Mouse (Mus musculus) liver, embryonic 16.5 days (tissue): Measurements from ENCODE around the gene Idh3g. TPM values are rescaled to one million over a fixed set of nuclear protein-coding genes. Genes with fewer than 3 reads are reported as not detected.

ENCODE experiments used
- ATAC-seq: fragments of 200-750 bp; cut with Nextera tagmentation; 2 replicates; pipeline ENCODE4 v1.8.0; 2017; ENCODE audit warnings: low read depth, mild to moderate bottlenecking, moderate number of reproducible peaks, moderate library complexity
- H3K27ac ChIP-seq: fragments of 300-500 bp; sonication (generic); 2 replicates; pipeline ENCODE4 v1.5.1; 2014; ENCODE audit warnings: mild to moderate bottlenecking, low read length
- H3K27me3 ChIP-seq: fragments of 300-500 bp; sonication (generic); 2 replicates; pipeline ENCODE4 v1.6.1; 2014; ENCODE audit warnings: low read depth, low read length, mixed read lengths; ENCODE audit not compliant: control insufficient read depth, insufficient read depth
- H3K36me3 ChIP-seq: fragments of 300-500 bp; sonication (generic); 2 replicates; pipeline ENCODE4 v1.6.1; 2014; ENCODE audit warnings: mild to moderate bottlenecking; ENCODE audit not compliant: control insufficient read depth, insufficient read depth
- H3K4me1 ChIP-seq: fragments of 300-500 bp; sonication (generic); 2 replicates; pipeline ENCODE4 v1.6.1; 2014; ENCODE audit warnings: low read depth, low read length, mixed read lengths; ENCODE audit not compliant: control insufficient read depth
- H3K4me2 ChIP-seq: fragments of 300-500 bp; sonication (generic); 2 replicates; pipeline ENCODE4 v1.6.1; 2014; ENCODE audit warnings: low read depth, low read length, mixed read lengths
- H3K4me3 ChIP-seq: fragments of 300-500 bp; sonication (generic); 2 replicates; pipeline ENCODE4 v1.5.1; 2014; ENCODE audit warnings: low read depth, mild to moderate bottlenecking, low read length
- H3K9ac ChIP-seq: fragments of 300-500 bp; sonication (generic); 2 replicates; pipeline ENCODE4 v1.6.1; 2014; ENCODE audit warnings: low read depth, low read length
- H3K9me3 ChIP-seq: fragments of 300-500 bp; sonication (generic); replicated peaks from 2 replicates; pipeline ENCODE4 v1.6.1; 2016; ENCODE audit warnings: low read length; ENCODE audit not compliant: control insufficient read depth
- WGBS: fragments of 180-500 bp; shearing (Covaris S2); extraction: QIAGEN DNeasy Blood & Tissue Kit; methylation state at CpG from one replicate; pipeline ENCODE4 v1.1.7; 2014; ENCODE audit not compliant: insufficient replicate concordance; 5-methylcytosine and 5-hydroxymethylcytosine counted together
- polyA plus RNA-seq: library from polyadenylated mRNA; unstranded; fragments of >200 nt; fragmentation: Nextera tagmentation; extraction: Ambion mirVana; gene quantifications from 2 replicates; pipeline ENCODE4 v1.2.1, GENCODE M21; 2015

The Idh3g gene
- 111 and 112 TPM in 2 replicates for polyA plus RNA-seq

- Histone ChIP-seq H3K36me3 (no peaks in the 10 kb centered on the region; the same call in 1 of the 2 replicates), H3K9ac (peak within 1 kb of the TSS; percentile 80), H3K27ac (peak within 1 kb of the TSS; percentile 90), H3K9me3 (no peaks in the 10 kb centered on the region), H3K27me3 (no peaks in the 10 kb centered on the region), H3K4me2 (peak within 1 kb of the TSS; percentile 69), H3K4me3 (peak within 1 kb of the TSS; percentile 74), H3K4me1 (peaks cover 3% of the 10 kb centered on the region)
- 14% methylated on average over 49 of the region's 52 CpGs for WGBS
- peak; percentile 91 for ATAC-seq
Measured at GRCm38 (mm10) chrX:73786364-73787224, at the start of gene Idh3g, which contains the start of gene Ssr4. Idh3g (minus strand) TSS chrX:73786897. Ssr4 (plus strand) TSS chrX:73787028.

- Histone ChIP-seq H3K4me3 (no peak overlapping the region), H3K4me1 (no peaks in the 10 kb centered on the region)
- ATAC-seq: no peak
Measured at GRCm38 (mm10) chrX:73835731-73836130, 49.0 kb upstream of the Idh3g start.

GRCm38 (mm10) chrX:73824185-73825151 is 37.8 kb upstream of the Idh3g start, which contains the start of gene Pdzd4:
Pdzd4 (minus strand) TSS chrX:73824969.
- 24% methylated on average over 65 of the region's 84 CpGs for WGBS
- Histone ChIP-seq H3K4me3 (peak within 1 kb of the TSS; percentile 47), H3K4me1 (no peaks in the 10 kb centered on the region), H3K4me2 (peak within 1 kb of the TSS; percentile 61), H3K27ac (no peak within 1 kb of the TSS), H3K9ac (peak within 1 kb of the TSS; percentile 28; the same call in 1 of the 2 replicates), H3K36me3 (no peaks in the 10 kb centered on the region), H3K9me3 (no peaks in the 10 kb centered on the region), H3K27me3 (peaks cover 33% of the 10 kb centered on the region)
- 0 out of 2 replicates have a peak, but pooled peaks have one; percentile 7 for ATAC-seq

More at GRCm38 (mm10) chrX:73835731-73836130, 49.0 kb upstream of the Idh3g start:
- WGBS: 76% methylated on average over 1 of the region's 1 CpGs
- Histone ChIP-seq H3K4me2 (no peak overlapping the region), H3K9ac (no peak overlapping the region), H3K27me3 (no peaks in the 10 kb centered on the region), H3K27ac (no peak overlapping the region), H3K9me3 (no peaks in the 10 kb centered on the region), H3K36me3 (no peaks in the 10 kb centered on the region)

GRCm38 (mm10) chrX:73823747-73824146 is 37.0 kb upstream of the Idh3g start:
- Histone ChIP-seq H3K36me3 (no peaks in the 10 kb centered on the region), H3K4me1 (no peaks in the 10 kb centered on the region), H3K27me3 (peaks cover 33% of the 10 kb centered on the region), H3K9ac (no peak overlapping the region), H3K4me2 (no peak overlapping the region), H3K27ac (no peak overlapping the region), H3K9me3 (no peaks in the 10 kb centered on the region), H3K4me3 (peak overlapping the region; percentile 47; the same call in 1 of the 2 replicates)
- WGBS: 19% methylated on average over 17 of the region's 17 CpGs
- ATAC-seq: no peak

GRCm38 (mm10) chrX:73816596-73817314 is 30.1 kb upstream of the Idh3g start:
- H3K4me1 ChIP-seq: no peaks in the 10 kb centered on the region
- H3K27me3 ChIP-seq: peaks cover 2% of the 10 kb centered on the region; the same call in 1 of the 2 replicates
- no peak overlapping the region for H3K4me3 ChIP-seq
- H3K27ac ChIP-seq: no peak overlapping the region
- H3K36me3 ChIP-seq: no peaks in the 10 kb centered on the region
- H3K4me2 ChIP-seq: no peak overlapping the region
- WGBS: 26% methylated on average over 3 of the region's 3 CpGs
- no peak overlapping the region for H3K9ac ChIP-seq
- ATAC-seq: no peak
- no peaks in the 10 kb centered on the region for H3K9me3 ChIP-seq

- Histone ChIP-seq H3K4me1 (no peaks in the 10 kb centered on the region), H3K27ac (no peak overlapping the region), H3K36me3 (no peaks in the 10 kb centered on the region), H3K4me3 (no peak overlapping the region), H3K9me3 (no peaks in the 10 kb centered on the region), H3K9ac (no peak overlapping the region), H3K4me2 (no peak overlapping the region), H3K27me3 (no peaks in the 10 kb centered on the region; the same call in 1 of the 2 replicates)
- ATAC-seq: no peak
- WGBS: 13% methylated on average over 14 of the region's 14 CpGs
Measured at GRCm38 (mm10) chrX:73815072-73815471, 28.4 kb upstream of the Idh3g start.

- Histone ChIP-seq H3K4me3 (no peak overlapping the region), H3K4me2 (no peak overlapping the region), H3K9me3 (no peaks in the 10 kb centered on the region), H3K27ac (no peak overlapping the region), H3K36me3 (no peaks in the 10 kb centered on the region), H3K9ac (no peak overlapping the region), H3K4me1 (no peaks in the 10 kb centered on the region), H3K27me3 (no peaks in the 10 kb centered on the region; the same call in 1 of the 2 replicates)
- 78% methylated on average over 1 of the region's 1 CpGs for WGBS
- ATAC-seq: no peak
Measured at GRCm38 (mm10) chrX:73805814-73806213, 19.1 kb upstream of the Idh3g start.

- peak; percentile 54; the same call in 1 of the 2 replicates for ATAC-seq
- no peaks in the 10 kb centered on the region for H3K4me1 ChIP-seq
- H3K4me2 ChIP-seq: no peak overlapping the region
- WGBS: 27% methylated on average over 9 of the region's 9 CpGs
- H3K27ac ChIP-seq: no peak overlapping the region
- no peaks in the 10 kb centered on the region; the same call in 1 of the 2 replicates for H3K27me3 ChIP-seq
- H3K4me3 ChIP-seq: no peak overlapping the region
- H3K36me3 ChIP-seq: no peaks in the 10 kb centered on the region
- H3K9me3 ChIP-seq: no peaks in the 10 kb centered on the region
- H3K9ac ChIP-seq: no peak overlapping the region
Measured at GRCm38 (mm10) chrX:73798502-73798901, 11.8 kb upstream of the Idh3g start.
